Mouse (Mus musculus): ENCODE measurements around the gene Cnga2. TPM values are rescaled to one million over a fixed set of nuclear protein-coding genes. Genes with fewer than 3 reads are reported as not detected.

Cnga2 gene
- polyA plus RNA-seq (2017; shearing (Covaris generic)): not detected

DNA sequence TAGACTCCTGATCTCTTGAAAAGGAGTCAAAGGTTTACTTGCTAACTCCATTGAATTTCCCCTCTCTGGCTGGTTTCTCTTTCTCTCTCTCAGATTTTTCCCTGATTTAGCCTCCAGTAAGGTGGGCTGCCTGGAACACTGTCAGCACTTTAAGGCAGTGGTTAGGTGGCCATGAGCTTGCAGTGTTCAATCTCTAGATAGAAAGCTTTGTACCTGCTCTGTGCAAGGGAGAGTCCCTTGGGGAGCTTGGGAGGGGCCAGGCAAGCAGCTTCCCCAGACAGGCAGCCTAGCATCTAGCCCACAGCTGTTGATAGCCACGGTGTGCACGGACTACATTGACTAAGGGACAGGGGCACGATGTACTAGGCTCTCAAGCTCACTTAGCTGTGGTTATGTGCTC is at the start of gene Cnga2:
TSS of gene Cnga2 (plus strand) at position 301 of the 400 bp plus-strand sequence.

DNA sequence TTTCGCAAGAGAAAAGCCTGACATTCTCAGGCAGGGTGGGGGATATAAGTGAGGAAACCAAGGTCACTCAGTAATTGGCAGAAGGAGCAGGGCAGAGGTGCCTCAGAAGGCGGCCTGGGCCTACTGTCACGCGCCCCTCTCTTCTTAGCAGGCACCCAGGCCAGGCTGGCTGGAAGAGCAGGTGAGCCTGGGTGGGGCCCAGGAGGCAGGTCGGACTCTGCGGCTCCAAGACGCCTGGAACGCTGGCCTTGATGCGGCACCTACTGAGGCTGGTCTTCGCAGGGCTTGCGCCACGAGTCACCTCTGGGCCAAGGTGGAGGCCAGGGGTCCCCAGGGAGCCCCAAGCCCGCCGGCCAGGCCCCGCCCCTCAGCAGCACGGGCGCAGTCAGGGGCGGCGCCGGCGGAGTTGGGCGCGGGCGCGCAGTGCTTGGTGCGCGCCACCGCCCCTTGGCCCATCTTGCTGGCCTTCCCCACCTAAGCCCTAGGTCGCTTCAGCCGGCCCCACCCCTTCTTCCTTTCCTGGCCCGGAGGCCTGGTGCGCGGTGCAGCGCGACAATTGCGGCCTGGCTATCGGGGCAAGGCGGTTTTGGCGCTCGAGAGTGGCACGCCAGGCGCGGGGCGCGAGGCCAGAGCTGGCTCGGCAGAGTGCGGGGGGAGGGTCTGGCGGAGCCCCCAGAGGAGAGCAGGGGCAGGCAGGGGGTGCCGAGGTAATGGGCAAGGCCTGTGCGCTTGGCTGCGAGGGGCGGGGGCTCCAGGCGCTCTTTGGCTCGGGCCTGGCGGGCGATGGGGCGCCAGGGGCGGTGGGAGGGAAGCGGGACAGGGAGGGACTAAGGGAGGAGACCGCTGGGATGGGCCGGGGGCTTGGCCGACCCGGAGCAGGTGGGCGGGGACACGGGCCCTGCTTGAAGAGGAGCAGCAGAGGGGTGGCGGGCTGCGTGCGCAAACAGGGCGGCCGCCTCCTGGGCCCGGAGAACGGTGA is 29.3 kb upstream of the Cnga2 start, which contains the start of gene Prrg3:
TSS of gene Prrg3 (plus strand) at position 552 of the 979 bp plus-strand sequence.

DNA sequence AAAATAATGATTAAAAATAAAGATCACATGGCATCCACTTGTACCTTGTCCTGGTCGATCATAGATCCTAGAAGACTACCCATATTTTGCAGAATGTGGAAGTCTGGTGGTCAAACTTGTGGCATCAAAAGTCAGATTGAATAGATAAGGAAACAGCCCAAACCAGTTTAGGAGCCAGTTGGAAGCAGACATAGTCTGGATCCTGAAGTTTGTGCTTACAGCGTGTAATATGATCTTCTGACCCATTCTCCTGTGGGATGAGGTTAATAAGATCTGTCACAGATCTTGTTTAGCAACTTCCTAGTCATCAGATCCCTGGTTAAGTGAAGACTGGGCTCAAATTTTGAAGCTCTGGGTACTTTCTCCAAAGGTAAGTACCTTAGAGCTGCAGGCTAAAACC is 19.0 kb upstream of the Cnga2 start, which contains the start of gene Fate1:
TSS of gene Fate1 (plus strand) at position 301 of the 400 bp plus-strand sequence.

Other genes starting within 250 kb of the Cnga2 start
- gene Vma21, start 175.9 kb upstream of the Cnga2 start, polyA plus RNA-seq (2017; shearing (Covaris generic)): 42.2 TPM
- 0.62 TPM for gene Gm1141, start 70.8 kb upstream of the Cnga2 start, polyA plus RNA-seq (2017; shearing (Covaris generic))
- gene Prrg3, start 29.2 kb upstream of the Cnga2 start, polyA plus RNA-seq (2017; shearing (Covaris generic)): 0.05 TPM
- not detected for gene Fate1, start 18.9 kb upstream of the Cnga2 start, polyA plus RNA-seq (2017; shearing (Covaris generic))
- gene Magea4, start 230.2 kb downstream of the Cnga2 start, polyA plus RNA-seq (2017; shearing (Covaris generic)): not detected